Mouse (Mus musculus) limb, embryonic 15.5 days (tissue): Measurements from ENCODE around the gene Timm44. TPM values are rescaled to one million over a fixed set of nuclear protein-coding genes. Genes with fewer than 3 reads are reported as not detected.
"Not testable (repeated sequence)": the region's sequence is repeated elsewhere in the genome, so short reads cannot be mapped to it uniquely, and the experiment has no call there.

Source experiments
- ATAC-seq: fragments of 200-750 bp; cut with Nextera tagmentation; 2 replicates; pipeline ENCODE4 v1.8.0; 2017; ENCODE audit warnings: low read depth, moderate TSS enrichment; ENCODE audit not compliant: insufficient number of reproducible peaks, low FRiP score, low TSS enrichment
- H3K27ac ChIP-seq: fragments of 300-500 bp; sonication (generic); 2 replicates; pipeline ENCODE4 v1.5.1; 2015; ENCODE audit warnings: moderate library complexity, mild to moderate bottlenecking, inconsistent platforms
- H3K27me3 ChIP-seq: fragments of 300-500 bp; sonication (generic); 2 replicates; pipeline ENCODE4 v1.6.1; 2015; ENCODE audit warnings: inconsistent platforms
- H3K36me3 ChIP-seq: fragments of 300-500 bp; sonication (generic); 2 replicates; pipeline ENCODE4 v1.6.1; 2015; ENCODE audit warnings: inconsistent platforms
- H3K4me1 ChIP-seq: fragments of 300-500 bp; sonication (generic); 2 replicates; pipeline ENCODE4 v1.6.1; 2015; ENCODE audit warnings: inconsistent platforms
- H3K4me2 ChIP-seq: fragments of 300-500 bp; sonication (generic); 2 replicates; pipeline ENCODE4 v1.6.1; 2015; ENCODE audit warnings: mild to moderate bottlenecking, inconsistent platforms
- H3K4me3 ChIP-seq: fragments of 300-500 bp; sonication (generic); 2 replicates; pipeline ENCODE4 v1.5.1; 2015; ENCODE audit warnings: mild to moderate bottlenecking, inconsistent platforms
- H3K9ac ChIP-seq: fragments of 300-500 bp; sonication (generic); 2 replicates; pipeline ENCODE4 v1.6.1; 2015; ENCODE audit warnings: inconsistent platforms
- H3K9me3 ChIP-seq: fragments of 300-500 bp; sonication (generic); 2 replicates; pipeline ENCODE4 v1.6.1; 2016; ENCODE audit warnings: inconsistent platforms
- WGBS: fragments of 180-500 bp; shearing (Covaris S2); methylation state at CpG from one replicate; pipeline ENCODE4 v1.1.7; 2015; 5-methylcytosine and 5-hydroxymethylcytosine counted together
- polyA plus RNA-seq: library from polyadenylated mRNA; unstranded; fragments of >200 nt; fragmentation: Nextera tagmentation; extraction: Ambion mirVana; gene quantifications from 2 replicates; pipeline ENCODE4 v1.2.1, GENCODE M21; 2015

Timm44 gene
- polyA plus RNA-seq, 1 experiment from 2014 or later: 52.9 TPM

DNA sequence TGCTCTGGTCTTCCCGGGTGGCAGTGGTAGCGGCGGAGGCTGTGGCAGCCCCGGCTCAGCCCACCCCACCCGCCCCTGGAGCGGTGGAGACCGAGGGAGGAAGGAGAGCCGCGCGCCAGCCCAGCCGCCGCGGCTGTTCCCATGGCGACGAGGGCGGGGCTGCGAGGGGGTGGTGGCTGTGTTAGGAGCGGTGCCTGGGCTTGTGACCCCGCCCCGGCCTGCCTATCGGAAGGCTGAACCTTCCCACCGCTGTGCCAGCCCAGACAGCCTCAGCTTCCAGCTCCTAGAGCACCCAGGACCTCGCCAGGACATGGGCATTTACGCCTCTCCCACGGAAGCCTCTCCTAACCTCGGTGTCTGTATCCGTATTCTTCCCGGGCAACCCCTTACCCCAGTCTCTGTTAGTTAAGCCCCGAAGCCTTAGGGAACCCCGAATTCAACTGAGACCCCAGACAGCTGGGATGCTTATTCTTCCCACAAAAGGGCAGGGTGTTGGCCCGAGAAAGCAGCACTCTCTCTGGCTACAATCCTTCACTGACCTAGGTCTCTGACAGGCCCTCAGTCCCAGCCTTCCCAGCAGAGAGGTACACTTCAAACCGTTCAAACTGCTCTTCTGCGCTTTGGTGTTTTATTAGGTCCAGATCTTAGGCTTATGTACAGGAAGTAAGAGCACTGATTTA, 16.4 kb downstream of the Timm44 start, which contains the start of gene Ctxn1:
Ctxn1 (minus strand) TSS at position 150 of the 680 bp plus-strand sequence.
- Histone ChIP-seq H3K9me3 (no peaks in the 10 kb centered on the region), H3K4me1 (peaks cover 26% of the 10 kb centered on the region), H3K27me3 (no peaks in the 10 kb centered on the region), H3K9ac (peak within 1 kb of the TSS; percentile 68), H3K4me3 (peak within 1 kb of the TSS; percentile 78), H3K27ac (peak within 1 kb of the TSS; percentile 81), H3K4me2 (peak within 1 kb of the TSS; percentile 90), H3K36me3 (peaks cover 73% of the 10 kb centered on the region)
- WGBS: 4% methylated on average over 33 of the region's 33 CpGs
- ATAC-seq: peak; percentile 92

DNA sequence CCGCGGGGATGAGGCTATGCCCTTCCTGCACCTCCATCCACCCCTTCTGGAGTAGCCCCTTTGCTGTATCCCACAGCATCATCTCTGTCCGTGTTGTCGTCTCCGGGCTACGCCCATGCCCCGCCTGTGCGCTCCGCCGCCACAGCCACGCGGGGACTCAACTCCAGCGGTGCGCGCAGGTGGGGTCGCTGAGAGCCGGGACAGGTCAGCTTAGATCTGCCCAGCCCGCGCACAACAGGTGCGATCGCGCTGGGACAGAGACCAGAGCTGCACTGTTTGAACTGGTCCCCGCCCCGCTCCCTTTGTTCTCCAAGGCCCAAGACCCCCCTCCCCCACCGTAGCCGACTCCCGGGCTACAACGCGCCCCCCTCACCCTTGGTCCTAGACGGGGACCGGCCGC, 17.0 kb downstream of the Timm44 start:
- Histone ChIP-seq H3K4me1 (peaks cover 32% of the 10 kb centered on the region), H3K4me2 (peak overlapping the region; percentile 90), H3K9me3 (no peaks in the 10 kb centered on the region), H3K36me3 (peaks cover 68% of the 10 kb centered on the region), H3K27me3 (no peaks in the 10 kb centered on the region), H3K9ac (peak overlapping the region; percentile 68), H3K27ac (peak overlapping the region; percentile 81), H3K4me3 (peak overlapping the region; percentile 78)
- peak; percentile 50 for ATAC-seq
- under 1% methylated on average over 32 of the region's 32 CpGs for WGBS

- peak overlapping the region; percentile 78 for H3K4me3 ChIP-seq
- peak overlapping the region; percentile 68 for H3K9ac ChIP-seq
- peaks cover 34% of the 10 kb centered on the region for H3K4me1 ChIP-seq
- peaks cover 64% of the 10 kb centered on the region for H3K36me3 ChIP-seq
- WGBS: 3% methylated on average over 35 of the region's 35 CpGs
- no peaks in the 10 kb centered on the region for H3K9me3 ChIP-seq
- H3K27me3 ChIP-seq: no peaks in the 10 kb centered on the region
- H3K4me2 ChIP-seq: peak overlapping the region; percentile 90
- H3K27ac ChIP-seq: peak overlapping the region; percentile 81
- peak; percentile 25; the same call in 1 of the 2 replicates for ATAC-seq
Observed at GRCm38 (mm10) chr8:4258233-4258632, 17.5 kb downstream of the Timm44 start.

- WGBS: 57% methylated on average over 4 of the region's 4 CpGs
- no peak overlapping the region for H3K9ac ChIP-seq
- peaks cover 38% of the 10 kb centered on the region for H3K4me1 ChIP-seq
- no peak for ATAC-seq
- peak overlapping the region; percentile 90 for H3K4me2 ChIP-seq
- H3K27me3 ChIP-seq: no peaks in the 10 kb centered on the region
- H3K27ac ChIP-seq: no peak overlapping the region
- H3K36me3 ChIP-seq: peaks cover 55% of the 10 kb centered on the region
- H3K4me3 ChIP-seq: no peak overlapping the region
- H3K9me3 ChIP-seq: no peaks in the 10 kb centered on the region
Observed at GRCm38 (mm10) chr8:4257350-4257749, 18.4 kb downstream of the Timm44 start.

DNA sequence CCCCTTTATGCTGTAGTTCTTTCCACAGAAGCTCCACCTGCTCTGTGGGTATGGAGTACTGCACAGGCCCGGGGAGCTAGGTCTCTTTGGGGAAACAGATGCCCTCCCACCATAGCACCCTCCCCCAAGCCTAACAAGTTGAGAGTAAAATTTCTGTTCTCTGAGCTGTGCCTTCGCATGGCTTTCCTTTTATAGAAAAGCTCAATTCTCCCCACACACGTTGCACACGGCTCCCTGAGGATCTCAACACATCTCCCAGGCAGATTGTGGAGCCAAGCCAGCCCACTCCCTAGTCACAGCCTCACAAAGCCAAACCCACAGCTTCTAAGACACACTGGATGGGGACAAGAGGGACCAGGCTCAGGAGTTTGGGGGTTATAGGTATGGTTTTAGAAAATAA, 18.8 kb downstream of the Timm44 start:
- peaks cover 50% of the 10 kb centered on the region for H3K36me3 ChIP-seq
- WGBS: 32% methylated on average over 4 of the region's 4 CpGs
- H3K9ac ChIP-seq: no peak overlapping the region
- peak overlapping the region; percentile 38; the same call in 1 of the 2 replicates for H3K27ac ChIP-seq
- ATAC-seq: no peak
- no peak overlapping the region for H3K4me3 ChIP-seq
- H3K4me2 ChIP-seq: no peak overlapping the region
- H3K27me3 ChIP-seq: no peaks in the 10 kb centered on the region
- H3K4me1 ChIP-seq: peaks cover 40% of the 10 kb centered on the region
- H3K9me3 ChIP-seq: no peaks in the 10 kb centered on the region

DNA sequence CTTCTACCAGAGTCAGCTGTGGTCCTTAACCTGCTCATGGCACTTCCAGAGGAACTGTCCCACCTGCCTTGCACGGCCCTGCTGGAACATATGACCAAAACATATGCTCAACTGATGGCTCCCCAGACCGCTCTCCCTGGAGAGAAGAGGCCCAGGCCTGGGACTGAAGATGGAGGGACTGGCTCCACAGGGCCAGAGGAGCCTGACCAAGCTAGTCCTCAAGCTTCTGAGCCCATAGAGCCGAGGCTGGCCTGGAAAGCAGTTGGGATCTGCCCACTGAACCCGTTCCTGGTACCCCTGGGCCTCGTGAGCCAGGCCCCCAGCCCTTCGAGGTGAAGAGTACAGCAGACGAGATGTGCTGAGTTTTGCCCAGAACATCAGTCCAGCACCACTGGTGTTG, 20.2 kb downstream of the Timm44 start:
- H3K4me1 ChIP-seq: peaks cover 43% of the 10 kb centered on the region

GRCm38 (mm10) chr8:4254001-4254400, 21.7 kb downstream of the Timm44 start:
- Histone ChIP-seq H3K27ac (peak overlapping the region; percentile 96; the same call in 1 of the 2 replicates), H3K36me3 (peaks cover 29% of the 10 kb centered on the region), H3K27me3 (no peaks in the 10 kb centered on the region), H3K4me3 (peak overlapping the region; percentile 96), H3K4me2 (peak overlapping the region; percentile 83), H3K9me3 (no peaks in the 10 kb centered on the region), H3K4me1 (peaks cover 48% of the 10 kb centered on the region), H3K9ac (0 out of 2 replicates have a peak overlapping the region, but pooled peaks have one; percentile 91)
- 61% methylated on average over 6 of the region's 6 CpGs for WGBS
- no peak for ATAC-seq

More for the DNA sequence above, 20.2 kb downstream of the Timm44 start:
- H3K27me3 ChIP-seq, H3K4me2 ChIP-seq, ATAC-seq, H3K9ac ChIP-seq, H3K9me3 ChIP-seq, H3K4me3 ChIP-seq, H3K27ac ChIP-seq: not testable (repeated sequence)
- peaks cover 36% of the 10 kb centered on the region for H3K36me3 ChIP-seq
- WGBS: 86% methylated on average over 7 of the region's 7 CpGs

- peak within 1 kb of the TSS; percentile 83 for H3K4me2 ChIP-seq
- peaks cover 30% of the 10 kb centered on the region for H3K36me3 ChIP-seq
- peak; percentile 88 for ATAC-seq
- peak within 1 kb of the TSS; percentile 96 for H3K4me3 ChIP-seq
- peak within 1 kb of the TSS; percentile 91 for H3K9ac ChIP-seq
- WGBS: under 1% methylated on average over 69 of the region's 69 CpGs
- H3K4me1 ChIP-seq: peaks cover 49% of the 10 kb centered on the region
- no peaks in the 10 kb centered on the region for H3K9me3 ChIP-seq
- H3K27me3 ChIP-seq: no peaks in the 10 kb centered on the region
- H3K27ac ChIP-seq: peak within 1 kb of the TSS; percentile 96
Observed at GRCm38 (mm10) chr8:4252934-4253841, 22.5 kb downstream of the Timm44 start, which contains the start of gene Snapc2. TSS of gene Snapc2 (plus strand) at chr8:4253080.

GRCm38 (mm10) chr8:4252116-4252760, 23.5 kb downstream of the Timm44 start:
- peaks cover 39% of the 10 kb centered on the region for H3K4me1 ChIP-seq
- no peak for ATAC-seq
- H3K9ac ChIP-seq: peak overlapping the region; percentile 91; the same call in 1 of the 2 replicates
- 42% methylated on average over 8 of the region's 8 CpGs for WGBS
- peak overlapping the region; percentile 96 for H3K4me3 ChIP-seq
- H3K27me3 ChIP-seq: no peaks in the 10 kb centered on the region
- H3K9me3 ChIP-seq: no peaks in the 10 kb centered on the region
- H3K36me3 ChIP-seq: peaks cover 39% of the 10 kb centered on the region
- peak overlapping the region; percentile 96; the same call in 1 of the 2 replicates for H3K27ac ChIP-seq
- H3K4me2 ChIP-seq: peak overlapping the region; percentile 83

GRCm38 (mm10) chr8:4250306-4250970, 25.3 kb downstream of the Timm44 start:
- Histone ChIP-seq H3K4me1 (peaks cover 33% of the 10 kb centered on the region), H3K27me3 (no peaks in the 10 kb centered on the region), H3K9me3 (no peaks in the 10 kb centered on the region), H3K36me3 (peaks cover 42% of the 10 kb centered on the region), H3K9ac (no peak overlapping the region), H3K4me2 (no peak overlapping the region), H3K27ac (no peak overlapping the region), H3K4me3 (no peak overlapping the region)
- WGBS: 33% methylated on average over 26 of the region's 26 CpGs
- no peak for ATAC-seq

DNA sequence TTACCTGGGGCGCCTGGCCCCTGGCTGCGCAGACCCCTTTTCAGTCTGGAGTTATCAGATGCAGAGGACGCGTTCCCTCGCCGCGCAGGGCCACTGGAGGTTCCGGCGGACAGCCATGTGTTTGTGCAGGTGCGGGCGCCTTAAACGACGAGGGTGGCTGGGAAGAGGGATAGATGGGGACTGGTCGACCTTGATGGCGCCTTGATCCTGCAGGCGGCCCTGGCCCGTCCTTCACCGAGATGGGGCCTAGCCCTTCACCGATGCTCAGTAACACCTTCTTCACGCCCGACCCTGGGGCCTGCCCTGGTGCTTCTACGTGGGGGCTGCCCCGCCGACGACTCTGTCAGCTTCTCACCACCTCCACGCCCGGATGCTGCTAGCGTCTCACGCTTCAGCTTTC, 26.5 kb downstream of the Timm44 start:
- WGBS: 22% methylated on average over 29 of the region's 29 CpGs
- Histone ChIP-seq H3K27me3 (no peaks in the 10 kb centered on the region), H3K9ac (no peak overlapping the region), H3K4me1 (peaks cover 31% of the 10 kb centered on the region), H3K27ac (no peak overlapping the region), H3K4me2 (no peak overlapping the region), H3K4me3 (no peak overlapping the region), H3K9me3 (no peaks in the 10 kb centered on the region), H3K36me3 (peaks cover 42% of the 10 kb centered on the region)
- no peak for ATAC-seq
